Mouse (Mus musculus) testis, postnatal 10 days (tissue): ENCODE measurements around the gene Ephb3.

Experiments
- DNase-seq: peaks from one replicate; pipeline ENCODE4 v3.0.0; 2021; ENCODE audit warnings: low spot score

Ephb3 gene

DNA sequence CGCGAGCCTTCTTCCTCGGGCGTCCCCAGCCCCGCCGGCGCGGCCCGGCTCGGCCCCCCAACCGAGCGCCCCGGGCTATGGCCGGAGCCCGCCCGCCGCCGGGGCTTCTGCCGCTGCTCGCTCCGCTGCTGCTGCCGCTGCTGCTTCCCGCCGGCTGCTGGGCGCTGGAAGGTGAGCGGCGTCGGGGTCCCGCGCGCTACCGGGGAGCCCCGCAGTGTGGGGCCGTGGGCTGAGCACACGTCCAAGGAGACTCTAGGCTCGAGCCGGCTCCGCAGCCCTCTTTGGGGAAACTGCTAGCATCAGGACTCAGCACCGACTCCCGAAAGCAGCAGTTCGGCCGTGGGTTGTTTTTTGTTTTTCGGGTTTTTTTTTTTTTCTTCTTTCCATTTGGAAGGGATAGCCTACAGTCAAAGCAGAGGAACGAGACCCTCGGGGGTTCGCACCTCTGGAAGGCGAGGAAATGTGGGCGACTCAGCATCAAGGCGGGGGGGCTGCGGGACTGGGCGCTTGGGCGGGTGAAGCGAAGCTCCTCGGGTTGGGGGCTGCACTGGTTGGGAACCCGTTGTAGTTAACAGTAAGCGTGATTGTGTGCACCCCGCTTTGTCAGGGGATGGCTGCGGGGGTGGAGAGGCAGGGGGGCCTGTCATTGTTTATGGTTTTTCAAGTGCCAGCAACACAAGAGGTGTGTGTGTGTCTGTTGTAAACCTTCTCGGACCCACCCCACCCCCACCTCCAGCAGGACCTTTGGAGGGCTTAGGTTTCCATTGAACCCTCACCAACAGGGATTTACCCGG, 735 bp downstream of the Ephb3 start:
- DNase-seq, result peak; percentile 52

DNA sequence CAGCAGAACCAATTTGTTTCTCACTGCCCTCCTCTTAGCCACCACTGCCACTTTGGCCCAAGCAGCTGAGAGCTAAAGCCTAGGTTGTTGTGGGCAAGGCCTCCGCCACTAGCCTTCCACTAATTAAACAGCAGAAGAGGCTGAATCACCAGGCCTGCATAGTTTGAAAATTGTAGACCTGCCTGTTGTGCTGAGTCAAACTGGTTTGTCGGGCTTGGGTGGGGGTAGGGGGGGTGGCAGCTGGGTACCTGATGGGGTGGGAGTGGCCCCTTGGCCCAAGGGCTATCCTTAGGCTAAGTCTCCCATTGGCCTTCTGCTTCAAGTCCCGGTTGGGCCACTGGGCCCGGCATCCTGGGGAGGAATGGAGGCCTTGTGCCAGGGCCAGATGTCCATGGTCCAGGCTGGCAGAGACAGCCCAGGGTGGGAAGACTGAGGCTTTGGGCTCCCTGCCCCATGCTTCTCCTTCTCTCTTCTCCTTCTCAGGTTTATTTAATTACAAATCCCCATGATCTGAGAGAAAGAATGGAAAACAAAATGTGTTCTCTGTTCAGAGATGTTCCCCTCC, 3.5 kb downstream of the Ephb3 start:
- no peak for DNase-seq

DNA sequence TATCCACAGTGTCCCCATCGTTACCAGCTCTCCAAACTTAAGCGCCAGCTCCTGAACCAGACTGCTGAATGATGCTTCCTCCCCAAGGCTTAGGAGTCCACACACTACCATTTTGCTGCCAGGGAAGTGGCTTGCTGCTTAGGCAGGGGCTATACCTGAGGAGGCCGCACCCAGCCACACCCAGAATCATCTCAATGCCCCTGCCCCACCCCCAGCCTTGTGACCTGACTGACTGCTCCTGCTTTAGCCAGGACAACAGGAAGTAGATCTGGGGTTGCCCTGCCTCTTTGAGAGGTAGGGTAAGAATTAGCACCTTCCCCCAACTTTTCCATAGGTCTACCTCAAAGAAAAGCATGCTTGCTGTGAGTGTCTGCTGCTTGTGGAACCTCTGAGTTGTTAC, 4.7 kb downstream of the Ephb3 start:
- DNase-seq, result no peak

DNA sequence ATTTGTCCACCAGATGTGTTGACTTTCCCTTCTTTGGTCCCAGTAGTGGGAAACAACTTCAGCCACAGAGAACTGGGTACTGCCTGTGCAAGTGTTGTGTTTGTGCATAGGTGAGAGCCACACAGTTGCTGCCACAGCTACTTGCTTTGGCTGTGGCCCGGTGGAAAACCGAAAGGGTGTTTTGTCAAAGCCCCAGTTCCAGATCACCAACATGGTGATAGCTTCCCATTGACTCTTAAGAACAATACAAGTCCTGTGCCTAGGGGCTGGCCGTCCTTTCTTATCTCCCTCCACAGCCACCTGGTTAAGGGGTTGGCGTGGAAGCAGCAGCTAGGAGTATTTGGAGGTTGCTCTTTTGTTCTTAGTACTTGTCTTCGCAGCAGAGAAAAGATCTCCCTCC, 5.6 kb downstream of the Ephb3 start:
- no peak for DNase-seq

DNA sequence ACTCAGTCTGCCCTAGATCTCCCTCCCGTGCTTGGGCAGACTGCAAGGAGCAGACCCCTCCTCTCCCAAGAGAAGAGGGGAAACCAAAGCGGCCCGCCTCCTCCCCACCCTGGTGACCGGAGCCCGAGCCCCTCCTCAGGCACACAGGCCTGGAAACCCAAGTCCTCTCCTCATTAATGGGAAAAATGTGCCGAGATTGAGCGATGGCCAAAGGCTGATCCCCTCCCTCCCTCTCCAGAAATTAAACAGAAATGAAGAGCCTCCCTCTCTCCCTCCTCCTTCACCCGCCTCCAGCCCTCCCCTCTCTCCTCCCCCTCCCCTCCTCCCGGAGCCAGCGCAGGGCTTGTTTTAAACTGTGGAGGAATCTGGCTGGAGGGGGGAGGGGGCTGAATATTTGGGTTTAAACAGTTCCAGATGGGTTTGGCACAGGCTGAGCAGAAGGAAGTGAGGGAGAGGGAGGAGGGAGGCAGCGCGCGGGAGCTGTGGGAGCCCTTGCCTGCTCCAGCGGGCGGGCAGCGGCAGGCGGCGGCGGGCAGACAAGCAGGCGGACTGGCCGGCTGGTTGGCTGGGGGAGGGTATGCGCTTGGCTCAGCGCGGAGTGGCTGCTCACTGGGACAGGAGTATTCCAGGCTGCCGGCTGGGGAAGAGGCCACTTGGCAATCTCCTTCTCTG, 6.2 kb downstream of the Ephb3 start:
- DNase-seq, result peak; percentile 80

DNA sequence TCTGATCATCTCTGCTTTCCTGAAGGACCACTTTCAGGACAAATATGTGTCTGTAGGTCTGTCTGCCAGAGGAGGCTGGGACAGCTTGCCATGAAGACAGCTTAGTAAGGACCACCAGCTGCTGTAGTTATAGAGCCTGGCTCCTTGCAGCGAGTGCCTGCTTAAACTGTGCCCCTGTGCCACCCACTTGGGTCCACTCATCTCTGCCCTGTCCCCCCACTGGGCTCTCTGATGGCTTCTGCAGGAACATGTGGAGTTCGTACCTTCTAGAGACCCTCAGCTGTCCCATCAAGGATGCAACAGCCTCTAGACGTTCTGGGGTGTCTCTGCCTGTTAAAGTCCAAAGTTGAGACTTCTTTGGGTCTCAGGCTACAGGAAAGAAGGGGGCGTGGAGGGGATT, 6.9 kb downstream of the Ephb3 start:
- DNase-seq, result no peak

DNA sequence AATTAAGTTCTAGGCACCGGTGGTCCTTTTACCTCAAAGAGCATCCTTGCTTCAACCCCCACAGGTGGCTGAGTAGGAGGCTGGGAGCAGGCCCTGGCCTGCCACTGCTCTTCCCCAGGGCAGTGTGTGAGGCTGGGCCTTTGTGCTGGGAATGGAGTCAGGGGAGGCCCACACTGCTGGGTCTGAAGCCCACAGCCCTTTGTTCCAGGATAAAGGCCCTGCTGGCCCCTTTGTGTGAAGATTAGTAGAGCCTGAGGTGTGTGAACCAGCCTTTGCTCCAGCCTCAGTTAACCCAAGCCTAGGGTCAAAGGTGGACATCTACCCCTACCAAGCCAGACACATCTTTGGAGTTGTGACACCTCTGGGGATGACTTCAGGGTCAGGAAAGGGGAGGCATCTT, 7.8 kb downstream of the Ephb3 start:
- DNase-seq, result no peak

DNA sequence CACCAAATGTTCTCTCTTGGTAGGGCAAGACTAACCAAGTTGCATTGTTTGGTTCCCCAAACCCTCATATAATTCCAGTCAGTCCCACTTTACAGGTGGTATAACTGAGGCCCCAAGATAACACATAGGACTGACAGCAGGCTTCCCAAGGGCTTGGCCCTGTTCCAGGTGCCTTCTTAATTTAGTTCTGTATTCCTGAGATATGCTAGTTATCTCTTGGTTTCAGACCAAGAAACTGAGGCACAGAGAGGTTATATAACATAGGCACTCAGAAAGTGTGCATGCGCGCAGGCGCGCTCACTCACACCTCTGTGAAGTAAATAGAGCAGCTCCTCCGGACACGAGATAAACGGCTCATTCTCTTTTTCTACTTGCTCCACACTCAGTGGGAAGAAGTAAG, 9.4 kb downstream of the Ephb3 start:
- DNase-seq, result no peak

DNA sequence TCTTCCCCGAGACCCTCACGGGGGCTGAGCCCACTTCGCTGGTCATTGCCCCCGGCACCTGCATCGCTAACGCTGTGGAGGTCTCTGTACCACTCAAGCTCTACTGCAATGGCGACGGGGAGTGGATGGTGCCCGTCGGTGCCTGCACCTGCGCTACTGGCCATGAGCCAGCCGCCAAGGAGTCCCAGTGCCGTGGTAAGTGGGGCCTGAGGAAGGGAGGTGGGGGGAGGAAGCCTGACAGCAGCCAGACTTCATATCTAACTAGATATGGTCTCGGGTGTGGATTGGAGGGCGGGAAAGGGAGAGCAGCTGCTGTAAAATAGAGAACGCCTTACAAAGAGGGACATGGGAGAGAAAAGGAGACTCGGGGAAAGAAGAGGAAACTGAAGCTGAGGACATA, 10.2 kb downstream of the Ephb3 start:
- DNase-seq, result no peak

DNA sequence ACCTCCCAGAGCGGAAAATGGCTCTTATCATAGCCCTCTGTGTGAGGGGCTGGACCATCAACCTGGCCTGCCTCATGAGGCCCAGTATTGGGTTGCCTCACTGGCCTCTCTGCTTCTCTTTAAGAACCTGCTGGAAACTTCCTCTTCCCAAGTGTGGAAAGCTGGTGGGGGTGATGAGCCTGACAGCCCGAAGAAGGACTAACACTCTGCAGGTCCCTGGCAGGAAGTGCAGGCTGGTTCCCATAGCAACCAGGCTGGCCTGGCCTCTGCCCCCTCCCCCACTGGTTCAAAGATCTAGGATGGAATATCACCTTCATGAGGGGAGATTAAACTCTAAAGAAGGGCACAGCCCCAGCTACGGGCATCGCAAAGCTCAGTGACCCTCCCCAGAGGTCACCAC, 11.5 kb downstream of the Ephb3 start:
- DNase-seq, result no peak

DNA sequence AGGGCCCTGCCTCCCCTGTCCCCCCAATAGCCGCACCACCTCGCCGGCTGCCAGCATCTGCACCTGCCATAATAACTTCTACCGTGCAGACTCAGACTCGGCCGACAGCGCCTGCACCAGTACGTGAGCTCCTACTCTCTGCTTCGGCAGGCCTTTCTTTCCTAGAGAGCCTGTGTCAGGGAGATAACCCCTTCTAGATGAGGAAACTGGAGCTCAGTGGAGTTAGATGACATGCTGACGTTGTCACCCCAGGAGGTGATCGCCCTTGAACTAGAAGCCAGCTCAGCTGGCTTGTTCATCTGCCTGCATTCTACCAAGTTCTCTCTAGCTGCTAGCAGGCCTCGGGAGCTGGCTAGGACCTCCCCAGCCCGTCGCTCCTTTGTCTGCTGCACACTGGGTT, 12.7 kb downstream of the Ephb3 start:
- DNase-seq, result no peak

DNA sequence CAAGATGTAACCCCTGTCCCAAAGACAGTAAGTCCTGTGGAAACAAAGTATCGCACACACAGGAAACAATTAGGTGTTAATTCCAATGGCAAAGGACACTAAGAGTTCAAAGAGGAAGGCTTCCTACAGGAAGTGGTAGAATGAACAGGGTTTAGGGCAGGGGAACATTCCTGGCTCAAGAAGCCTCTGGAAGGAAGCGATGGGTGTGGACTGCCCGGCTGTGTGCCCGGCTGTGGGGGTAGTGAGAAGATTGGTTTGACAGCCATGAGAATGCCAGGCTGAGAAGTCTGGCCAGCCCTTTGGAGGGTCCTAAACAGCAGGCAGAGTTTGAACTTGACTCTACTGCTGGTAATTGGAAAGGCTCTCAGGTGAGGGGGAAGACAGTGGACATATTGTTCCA, 15.1 kb downstream of the Ephb3 start:
- no peak for DNase-seq

DNA sequence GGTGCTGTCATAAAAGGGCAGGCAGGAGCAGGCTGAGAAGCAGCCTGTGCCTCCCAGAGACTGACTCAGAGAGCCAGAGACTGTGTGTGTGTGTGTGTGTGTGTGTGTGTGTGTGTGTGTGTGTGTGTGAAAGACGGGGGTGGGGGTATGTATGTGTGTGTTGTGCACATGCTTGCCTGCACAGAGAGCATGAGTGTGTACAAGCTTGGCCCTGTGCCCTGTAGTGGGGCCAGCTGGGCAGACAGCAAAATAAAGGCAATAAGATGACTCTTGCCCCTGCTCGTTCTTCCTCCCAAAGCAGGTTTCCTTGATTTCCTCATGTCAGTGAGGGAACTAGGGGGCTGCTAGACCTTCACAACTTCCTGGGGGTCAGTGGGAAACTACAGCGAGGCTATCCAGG, 18.5 kb downstream of the Ephb3 start:
- DNase-seq, result no peak

DNA sequence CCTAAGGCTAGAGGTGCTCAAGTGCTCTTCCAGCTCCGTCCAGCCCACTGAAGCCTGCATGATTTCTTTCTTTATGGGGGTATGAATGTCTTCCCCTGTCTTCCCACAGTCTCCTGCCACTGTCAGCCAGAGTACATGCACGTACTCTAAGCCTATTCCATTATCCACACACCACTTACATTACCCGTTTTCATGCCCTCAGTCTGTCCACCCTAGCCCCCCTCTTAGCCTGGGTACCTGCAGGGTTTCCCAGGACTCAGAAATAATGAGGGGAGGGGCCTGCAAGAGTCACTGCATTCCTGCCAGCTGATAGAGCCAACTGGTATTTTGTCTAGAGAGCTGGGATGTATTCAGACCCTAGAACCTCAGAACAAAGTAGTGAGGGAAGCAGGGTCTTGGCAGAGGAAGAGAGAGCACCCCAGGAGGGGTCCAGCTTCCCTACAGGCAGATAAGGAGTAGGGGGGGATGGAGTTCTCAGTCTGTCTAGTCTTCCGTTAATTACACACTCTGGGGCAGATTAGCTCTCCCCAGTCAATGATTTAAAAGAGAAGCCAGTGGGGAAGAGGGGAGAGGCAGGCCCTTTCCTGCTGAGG, 20.2 kb downstream of the Ephb3 start:
- no peak for DNase-seq

DNA sequence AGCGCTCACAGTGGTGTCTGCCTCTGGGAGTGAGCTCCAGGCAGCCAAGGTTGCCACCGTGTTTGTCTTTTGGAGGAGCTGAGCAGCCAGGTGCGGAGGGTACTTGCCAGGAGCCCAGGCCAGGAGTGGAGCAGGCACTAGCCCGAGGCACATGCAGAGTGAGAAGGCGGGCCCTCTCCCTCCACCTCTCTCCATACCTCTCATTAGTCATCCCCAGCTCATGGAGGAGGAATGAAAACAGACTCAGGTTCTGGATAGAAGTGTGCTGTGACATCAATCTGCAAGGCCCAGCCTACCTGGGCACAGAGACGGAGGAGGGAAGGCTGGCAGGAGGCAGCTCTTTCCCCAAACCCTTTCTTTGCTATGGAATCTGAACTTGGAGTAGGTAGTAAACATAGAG, 22.1 kb downstream of the Ephb3 start:
- no peak for DNase-seq

DNA sequence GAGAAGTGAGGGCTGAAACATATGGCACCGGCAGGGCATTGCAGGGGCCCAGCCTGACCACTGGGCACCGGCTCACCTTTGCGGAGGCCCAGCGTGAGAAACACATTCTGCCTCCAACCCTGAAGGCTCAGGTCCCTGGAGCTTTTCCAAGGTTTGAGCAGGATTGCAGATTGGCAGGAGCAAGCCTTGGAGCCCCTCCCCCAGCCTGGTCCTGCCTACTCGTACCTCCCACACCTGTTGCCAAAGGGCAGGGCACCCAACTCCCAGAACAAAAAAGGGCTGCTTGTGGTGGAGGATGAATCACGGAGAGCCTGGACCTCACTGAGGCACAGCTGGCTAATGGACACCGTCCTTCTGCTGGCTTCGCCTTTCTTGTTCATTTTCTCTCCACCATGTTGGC, 30.6 kb downstream of the Ephb3 start:
- DNase-seq, result no peak

DNA sequence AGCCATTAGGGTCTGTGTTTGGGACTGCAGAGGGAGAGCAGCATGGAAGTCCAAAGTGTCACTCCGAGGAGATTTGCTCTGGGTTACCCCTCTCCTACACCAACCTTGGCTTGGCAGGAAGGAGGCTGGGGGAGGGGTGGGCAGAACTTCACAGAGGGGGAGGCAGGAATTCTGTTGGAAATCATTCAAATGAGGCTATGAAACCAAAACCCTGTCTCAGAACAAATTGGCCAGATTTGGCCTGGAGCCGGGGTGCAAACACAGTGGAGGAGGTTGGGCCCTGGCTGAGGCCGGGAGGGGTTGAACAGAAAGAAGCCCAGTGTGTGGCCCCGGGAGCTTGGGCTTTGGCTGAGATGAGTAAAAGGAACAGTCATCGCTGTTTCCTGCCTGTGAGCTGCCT, 34.2 kb downstream of the Ephb3 start:
- DNase-seq, result peak; percentile 65

DNA sequence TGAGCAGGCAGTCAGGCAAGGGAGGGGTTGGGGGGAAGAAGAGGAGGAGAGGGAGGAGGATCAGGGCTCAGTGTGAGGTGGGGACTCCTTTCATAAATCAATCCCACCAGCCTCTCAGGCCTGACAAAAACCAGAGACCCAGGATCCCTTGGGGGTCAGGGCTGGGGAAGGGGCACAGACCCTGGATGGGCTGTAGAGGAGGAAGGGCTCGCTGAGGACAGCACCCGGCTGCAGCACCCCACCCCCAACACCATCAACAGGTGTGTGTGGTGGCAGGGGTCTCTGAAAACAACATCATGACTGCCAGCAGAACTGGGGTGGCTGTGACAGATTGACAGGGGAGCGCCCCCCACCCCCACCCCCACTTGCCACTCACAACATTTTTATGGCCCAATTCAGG, 36.0 kb downstream of the Ephb3 start:
- no peak for DNase-seq

DNA sequence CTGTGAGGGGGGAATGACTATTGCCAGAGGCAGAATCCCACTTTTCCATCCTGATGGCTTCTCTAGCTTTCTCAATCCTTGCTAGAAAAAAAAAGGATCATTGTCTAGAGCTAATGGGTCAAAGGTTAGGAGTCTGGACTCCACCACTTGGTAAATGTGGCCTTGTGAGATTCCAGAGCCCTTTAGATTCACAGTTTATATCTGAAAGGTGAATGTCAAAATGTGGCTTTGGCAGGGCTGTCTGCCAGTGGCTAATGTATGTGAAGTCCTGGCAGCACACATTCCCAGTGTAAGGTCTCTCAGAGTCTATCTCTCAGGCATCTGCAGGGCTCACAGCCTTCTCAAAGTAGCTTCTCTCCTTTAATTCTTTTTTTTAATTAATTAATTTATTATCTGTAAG, 36.5 kb downstream of the Ephb3 start:
- DNase-seq, result no peak

DNA sequence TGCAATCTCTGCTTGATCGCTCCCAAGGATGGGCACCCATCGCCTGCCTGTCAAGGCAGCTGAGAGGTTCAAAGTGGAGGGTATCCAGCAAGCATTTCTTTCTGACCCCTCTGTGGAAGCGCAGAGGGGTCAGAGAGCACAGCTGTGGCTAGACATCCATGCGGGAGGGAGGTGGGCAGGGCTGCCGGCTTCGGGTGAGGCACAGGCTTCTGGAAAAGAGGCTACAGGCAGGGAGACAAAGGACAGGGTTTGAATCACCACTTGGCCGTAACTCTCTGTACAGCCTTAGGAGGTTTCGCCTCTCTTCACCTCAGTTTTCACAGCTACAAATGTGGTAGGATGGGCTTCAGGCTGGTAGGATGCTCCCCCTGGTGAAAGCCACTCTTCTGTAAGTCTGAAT, 38.4 kb downstream of the Ephb3 start:
- no peak for DNase-seq

DNA sequence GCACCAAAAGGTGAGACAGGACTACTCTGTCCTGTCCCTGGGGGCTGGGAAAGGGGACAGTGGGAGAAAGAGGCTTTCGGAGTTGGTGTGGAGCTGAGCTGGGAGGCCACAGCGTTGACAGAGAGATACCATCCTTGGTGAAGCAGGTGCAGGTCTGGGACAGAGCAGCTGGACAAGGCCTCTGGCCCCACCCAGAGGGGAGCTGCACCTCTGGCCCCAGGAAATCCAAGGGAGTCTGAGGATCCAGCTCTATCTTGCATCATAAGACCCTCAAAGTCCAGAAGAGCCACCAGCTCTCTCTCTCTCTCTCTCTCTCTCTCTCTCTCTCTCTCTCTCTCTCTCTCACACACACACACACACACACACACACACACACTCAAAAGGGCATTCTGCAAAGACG, 40.2 kb downstream of the Ephb3 start:
- DNase-seq, result no peak

DNA sequence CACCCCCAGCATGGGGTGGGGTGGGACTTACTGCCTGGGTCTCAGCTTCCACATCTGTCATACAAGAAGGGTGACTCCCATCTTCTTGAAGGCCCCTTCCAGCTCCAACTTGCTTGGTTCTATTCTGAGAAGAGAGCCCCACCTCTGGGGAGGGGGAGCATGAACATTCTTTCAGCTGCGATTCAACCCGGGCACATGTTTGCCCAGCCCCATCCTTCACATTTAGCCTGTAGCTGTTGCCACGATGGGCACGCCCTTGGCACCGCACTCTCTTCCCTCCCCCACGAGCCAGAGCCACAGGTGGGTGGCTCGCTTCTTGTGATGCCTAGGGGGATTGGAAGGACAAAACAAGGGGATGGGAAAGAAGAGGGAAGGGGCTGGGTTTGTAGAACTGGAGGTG, 40.8 kb downstream of the Ephb3 start:
- DNase-seq, result no peak

DNA sequence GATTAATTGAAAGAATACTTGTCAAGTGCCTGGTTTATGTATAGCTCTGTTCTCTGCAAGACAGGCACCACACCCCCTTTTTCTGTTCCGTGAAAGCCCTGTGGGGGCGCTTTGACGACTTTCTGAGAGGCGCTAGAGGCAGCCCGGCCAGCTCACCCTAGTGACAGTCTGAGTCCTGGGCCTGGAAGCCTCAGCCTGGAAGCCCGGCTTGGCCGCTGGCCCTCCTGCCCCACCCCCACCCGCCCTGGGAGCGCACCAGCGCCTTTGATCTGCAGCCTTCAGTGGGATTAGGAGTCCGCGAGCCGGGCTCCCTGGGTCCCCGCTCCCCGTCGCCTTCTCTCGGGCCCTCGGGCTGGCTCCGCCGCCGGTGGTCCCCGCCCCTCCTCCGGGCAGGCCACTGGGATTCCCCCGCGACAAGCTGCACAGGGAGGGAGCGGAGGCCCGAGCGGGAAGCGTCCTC, 41.4 kb downstream of the Ephb3 start:
- peak; percentile 88 for DNase-seq
